In genomic region chr7:100835711-100836110, GRCm38 (mm10) we compare ENCODE assay signal across 35 mouse cellular contexts.
"Had no signal": no experiment of that assay in that cellular context is flagged by ENCODE, and none has a peak within 500 bp of the region (broad histone marks: within the 10 kb centered on the region; RNA-seq: fewer than 3 reads in every experiment).

No protein-coding gene starts in this region.

- ATAC-seq: hindbrain, embryonic 16.5 days; hindbrain, postnatal 0 days; inflammation-experienced regulatory T-cells, adult 6 months; intestine, embryonic 15.5 days; intestine, embryonic 16.5 days; intestine, postnatal 0 days had no signal

- H3K9ac ChIP-seq: heart, embryonic 12.5 days; heart, embryonic 13.5 days; heart, embryonic 15.5 days; hindbrain, embryonic 12.5 days; hindbrain, embryonic 13.5 days; hindbrain, embryonic 14.5 days; hindbrain, embryonic 15.5 days; intestine, embryonic 15.5 days; kidney, embryonic 15.5 days had no signal

- H3K9me3 ChIP-seq: heart, embryonic 10.5 days; heart, embryonic 12.5 days; heart, embryonic 13.5 days; heart, embryonic 15.5 days; hindbrain, embryonic 10.5 days; hindbrain, embryonic 12.5 days; hindbrain, embryonic 13.5 days; hindbrain, embryonic 15.5 days; intestine, embryonic 15.5 days; kidney, embryonic 15.5 days had no signal

- DNase-seq: heart, adult 2 months; heart, postnatal 10 days; heart, postnatal 14 days; heart, postnatal 36 days; heart, postnatal 4 days; kidney, adult 11 months; kidney, adult 18-20 months; kidney, adult 2 months; kidney, adult 8-10 months; kidney, adult 9 months; kidney, postnatal 10 days; kidney, postnatal 14 days; kidney, postnatal 36 days; kidney, postnatal 4 days; layer of hippocampus, adult 9-11 months; layer of hippocampus, postnatal 36 days had no signal

- H3K4me2 ChIP-seq: heart, embryonic 11.5 days; heart, embryonic 12.5 days; heart, embryonic 13.5 days; heart, embryonic 15.5 days; hindbrain, embryonic 12.5 days; hindbrain, embryonic 13.5 days; hindbrain, embryonic 14.5 days; hindbrain, embryonic 15.5 days; intestine, embryonic 15.5 days; kidney, embryonic 15.5 days had no signal

- H3K27me3 ChIP-seq: heart, embryonic 12.5 days; heart, embryonic 13.5 days; heart, embryonic 15.5 days; hindbrain, embryonic 12.5 days; hindbrain, embryonic 13.5 days; hindbrain, embryonic 15.5 days; intestine, embryonic 15.5 days; kidney, embryonic 15.5 days had no signal

- H3K4me3 ChIP-seq: heart, adult 2 months; heart, embryonic 10.5 days; heart, embryonic 12.5 days; heart, embryonic 13.5 days; heart, embryonic 15.5 days; hindbrain, embryonic 10.5 days; hindbrain, embryonic 12.5 days; hindbrain, embryonic 13.5 days; hindbrain, embryonic 15.5 days; intestine, embryonic 15.5 days; kidney, embryonic 15.5 days; layer of hippocampus, adult 2 months had no signal

- H3K4me1 ChIP-seq: hindbrain, embryonic 10.5 days; hindbrain, embryonic 12.5 days; hindbrain, embryonic 13.5 days; hindbrain, embryonic 15.5 days; intestine, embryonic 15.5 days; kidney, embryonic 15.5 days had no signal

- H3K27ac ChIP-seq: heart, adult 2 months; heart, embryonic 10.5 days; heart, embryonic 13.5 days; heart, embryonic 15.5 days; hindbrain, embryonic 10.5 days; hindbrain, embryonic 12.5 days; hindbrain, embryonic 13.5 days; hindbrain, embryonic 14.5 days; hindbrain, embryonic 15.5 days; hindbrain, postnatal 0 days; intestine, embryonic 15.5 days; kidney, embryonic 15.5 days; kidney, postnatal 0 days; layer of hippocampus, adult 2 months had no signal
